Mouse (Mus musculus): ENCODE data around the gene Ddx6. TPM values are rescaled to one million over a fixed set of nuclear protein-coding genes. Genes with fewer than 3 reads are reported as not detected.

The Ddx6 gene
- polyA plus RNA-seq, 1 experiment, result 9.6 TPM

DNA sequence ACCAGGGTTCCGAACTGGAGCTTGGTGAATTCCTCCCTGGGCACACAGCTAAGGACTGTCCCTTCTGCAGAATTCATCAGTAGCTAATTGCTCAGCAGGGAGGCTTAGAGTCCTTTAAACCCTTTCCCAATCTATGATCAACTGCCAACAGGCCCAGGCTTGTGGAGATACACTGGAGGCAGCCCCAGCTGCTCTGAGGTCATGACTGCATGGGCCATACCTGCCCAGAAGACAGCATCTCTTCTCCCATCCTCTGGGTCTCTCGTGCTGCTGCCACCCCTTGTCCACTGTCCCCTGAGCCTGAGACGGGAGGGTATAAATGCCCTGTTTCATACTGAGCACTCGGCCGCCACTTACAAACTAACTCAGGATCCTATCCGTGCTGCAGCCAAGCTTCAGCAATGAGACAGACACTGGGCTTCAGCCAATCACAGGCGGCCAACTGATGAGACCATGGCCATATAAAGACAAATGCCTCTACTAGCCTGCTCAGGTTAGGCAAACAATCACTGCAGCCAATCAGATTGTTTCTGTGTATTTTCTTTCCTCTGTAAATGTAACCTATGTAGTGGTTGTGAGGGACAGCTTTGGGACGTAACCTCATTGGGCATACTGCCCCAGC lies 17.9 kb upstream of the Ddx6 start:
- Histone ChIP-seq H3K27me3 (ENCODE audit: control insufficient read depth, insufficient read depth, low read length) (no peaks in the 10 kb centered on the region), H3K4me1 (ENCODE audit: control insufficient read depth, insufficient read depth, insufficient read length, low read length) (peaks cover 3% of the 10 kb centered on the region; the same call in 1 of the 2 replicates), H3K4me3 (ENCODE audit: low read depth, low read length) (no peak overlapping the region), H3K27ac (ENCODE audit: insufficient read depth, low read depth, low read length) (no peak overlapping the region), H3K36me3 (ENCODE audit: control insufficient read depth, insufficient read depth, low read length) (no peaks in the 10 kb centered on the region)
- no peak for TF ChIP-seq POLR2A (IDR thresholded peaks at IDR 0.05; ENCODE audit: low read depth, low read length)
- no peak for TF ChIP-seq CTCF (IDR thresholded peaks at IDR 0.05; ENCODE audit: extremely low read depth, insufficient read length, insufficient replicate concordance, low read depth, low read length)
- WGBS, result 82% methylated on average over 8 of the region's 8 CpGs

DNA sequence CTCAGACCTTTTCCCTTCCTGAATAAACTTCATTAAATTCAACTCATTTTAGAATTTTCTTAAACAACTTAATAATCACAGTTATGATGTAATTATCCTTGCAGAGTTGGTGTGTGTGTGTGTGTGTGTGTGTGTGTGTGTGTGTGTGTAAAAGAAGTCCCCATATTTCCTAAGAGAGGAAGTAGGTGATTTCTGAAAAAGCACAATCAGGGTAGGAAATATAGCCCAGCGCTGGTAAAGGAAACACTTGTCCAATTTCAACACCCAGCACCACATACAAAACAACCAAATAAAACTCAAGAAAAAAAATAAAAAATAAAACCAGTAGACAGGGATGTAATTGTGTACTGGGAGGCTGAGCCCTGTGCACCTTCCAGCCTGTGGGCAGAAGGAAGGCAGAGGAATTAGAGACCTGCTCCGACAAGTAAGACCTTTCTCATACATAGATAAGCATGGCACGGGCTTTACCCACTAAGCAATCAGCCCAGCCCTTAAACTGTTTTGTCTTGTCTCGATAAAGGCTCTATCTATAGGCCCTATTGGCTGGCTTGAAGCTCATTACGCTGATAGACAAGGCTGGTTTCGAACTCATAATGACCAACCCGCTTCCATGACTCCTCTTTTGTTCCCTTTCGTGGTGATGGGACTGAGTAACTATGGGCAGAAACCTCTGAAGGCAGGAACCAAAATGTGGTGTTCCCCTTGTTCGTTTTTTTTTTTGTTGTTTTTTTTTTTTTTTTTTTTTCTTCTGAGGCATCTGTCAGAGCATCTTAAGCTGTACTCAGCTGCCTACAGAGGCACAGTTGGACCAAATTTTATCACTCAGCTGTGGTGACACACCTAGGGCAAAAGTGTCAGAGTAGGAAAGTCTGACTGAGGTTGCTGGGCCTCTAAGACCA lies 17.2 kb upstream of the Ddx6 start:
- no peaks in the 10 kb centered on the region for H3K36me3 ChIP-seq (ENCODE audit: control insufficient read depth, insufficient read depth, low read length)
- H3K27me3 ChIP-seq (ENCODE audit: control insufficient read depth, insufficient read depth, low read length), result no peaks in the 10 kb centered on the region
- no peak overlapping the region for H3K4me3 ChIP-seq (ENCODE audit: low read depth, low read length)
- 72% methylated on average over 9 of the region's 9 CpGs for WGBS
- TF ChIP-seq CTCF (IDR thresholded peaks at IDR 0.05; ENCODE audit: extremely low read depth, insufficient read length, insufficient replicate concordance, low read depth, low read length), result no peak
- TF ChIP-seq POLR2A (IDR thresholded peaks at IDR 0.05; ENCODE audit: low read depth, low read length), result no peak
- no peak overlapping the region for H3K27ac ChIP-seq (ENCODE audit: insufficient read depth, low read depth, low read length)
- peaks cover 3% of the 10 kb centered on the region; the same call in 1 of the 2 replicates for H3K4me1 ChIP-seq (ENCODE audit: control insufficient read depth, insufficient read depth, insufficient read length, low read length)

DNA sequence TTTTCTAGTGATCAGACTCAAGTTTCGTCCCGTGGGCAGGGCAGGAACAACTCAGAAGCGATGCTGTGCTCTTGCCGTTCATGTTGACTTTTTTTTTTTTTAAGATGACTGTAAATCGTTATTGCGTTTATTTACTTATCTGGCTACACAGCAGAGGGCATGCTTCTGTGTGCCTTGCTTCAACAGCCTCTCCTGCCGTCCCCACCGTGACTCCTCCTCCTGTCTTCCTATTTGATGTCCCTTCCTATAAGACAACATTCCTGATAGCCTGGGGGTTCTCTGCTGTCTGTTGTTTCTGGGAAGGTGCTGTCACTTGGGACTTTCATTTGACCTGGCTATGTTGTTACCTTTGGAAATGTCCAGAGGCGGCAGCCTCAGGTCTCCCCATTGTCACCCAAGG lies 16.1 kb upstream of the Ddx6 start:
- no peak for TF ChIP-seq CTCF (IDR thresholded peaks at IDR 0.05; ENCODE audit: extremely low read depth, insufficient read length, insufficient replicate concordance, low read depth, low read length)
- TF ChIP-seq POLR2A (IDR thresholded peaks at IDR 0.05; ENCODE audit: low read depth, low read length), result no peak
- Histone ChIP-seq H3K27ac (ENCODE audit: insufficient read depth, low read depth, low read length) (0 out of 2 replicates have a peak overlapping the region, but pooled peaks have one; percentile 7), H3K36me3 (ENCODE audit: control insufficient read depth, insufficient read depth, low read length) (no peaks in the 10 kb centered on the region), H3K27me3 (ENCODE audit: control insufficient read depth, insufficient read depth, low read length) (no peaks in the 10 kb centered on the region), H3K4me3 (ENCODE audit: low read depth, low read length) (no peak overlapping the region), H3K4me1 (ENCODE audit: control insufficient read depth, insufficient read depth, insufficient read length, low read length) (peaks cover 3% of the 10 kb centered on the region; the same call in 1 of the 2 replicates)
- WGBS, result 28% methylated on average over 9 of the region's 9 CpGs

DNA sequence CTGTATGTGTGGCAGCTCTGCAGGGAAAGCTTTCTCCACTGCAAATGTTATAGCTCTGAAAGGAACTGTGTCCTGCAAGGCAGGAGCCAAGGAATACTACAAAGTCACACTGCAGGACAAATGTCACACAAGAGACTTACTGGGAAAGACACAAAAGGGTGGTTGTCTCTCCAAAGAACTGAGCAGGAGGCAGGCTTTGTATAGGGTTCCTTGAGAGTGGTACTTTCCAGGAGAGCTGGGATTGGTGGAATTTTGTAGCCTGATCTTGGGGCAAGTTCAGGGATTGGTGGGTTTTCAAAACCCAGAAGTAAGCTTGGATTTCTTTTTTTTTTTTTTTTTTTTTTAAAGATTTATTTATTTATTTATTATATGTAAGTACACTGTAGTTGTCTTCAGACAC lies 15.6 kb upstream of the Ddx6 start:
- TF ChIP-seq CTCF (IDR thresholded peaks at IDR 0.05; ENCODE audit: extremely low read depth, insufficient read length, insufficient replicate concordance, low read depth, low read length), result no peak
- no peak for TF ChIP-seq POLR2A (IDR thresholded peaks at IDR 0.05; ENCODE audit: low read depth, low read length)
- peaks cover 3% of the 10 kb centered on the region; the same call in 1 of the 2 replicates for H3K4me1 ChIP-seq (ENCODE audit: control insufficient read depth, insufficient read depth, insufficient read length, low read length)
- H3K27ac ChIP-seq (ENCODE audit: insufficient read depth, low read depth, low read length), result 0 out of 2 replicates have a peak overlapping the region, but pooled peaks have one; percentile 7
- H3K36me3 ChIP-seq (ENCODE audit: control insufficient read depth, insufficient read depth, low read length), result no peaks in the 10 kb centered on the region
- no peak overlapping the region for H3K4me3 ChIP-seq (ENCODE audit: low read depth, low read length)
- H3K27me3 ChIP-seq (ENCODE audit: control insufficient read depth, insufficient read depth, low read length), result no peaks in the 10 kb centered on the region

DNA sequence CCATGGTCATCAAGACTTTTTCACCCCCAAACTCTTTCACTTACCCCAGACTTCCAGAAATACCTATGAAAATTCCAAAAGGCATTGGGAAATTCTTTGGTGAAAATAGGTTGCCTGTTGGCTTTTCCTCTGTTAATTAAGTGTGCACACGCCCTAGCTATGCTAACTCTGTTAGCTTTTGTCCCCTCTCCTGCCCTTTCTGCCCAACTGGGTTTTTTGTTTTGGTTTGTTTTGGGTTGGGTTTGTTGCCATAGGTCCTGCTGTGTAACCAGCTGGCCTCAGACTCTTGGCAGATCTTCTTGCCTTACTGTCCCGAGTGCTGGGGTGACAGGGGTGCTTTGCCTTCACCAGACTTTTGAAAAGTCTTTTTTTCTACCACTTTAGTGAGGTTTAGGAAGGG lies 13.7 kb upstream of the Ddx6 start:
- Histone ChIP-seq H3K36me3 (ENCODE audit: control insufficient read depth, insufficient read depth, low read length) (no peaks in the 10 kb centered on the region), H3K4me3 (ENCODE audit: low read depth, low read length) (no peak overlapping the region), H3K27ac (ENCODE audit: insufficient read depth, low read depth, low read length) (peak overlapping the region; percentile 53; the same call in 1 of the 2 replicates), H3K4me1 (ENCODE audit: control insufficient read depth, insufficient read depth, insufficient read length, low read length) (peaks cover 7% of the 10 kb centered on the region; the same call in 1 of the 2 replicates), H3K27me3 (ENCODE audit: control insufficient read depth, insufficient read depth, low read length) (no peaks in the 10 kb centered on the region)
- no peak for TF ChIP-seq POLR2A (IDR thresholded peaks at IDR 0.05; ENCODE audit: low read depth, low read length)
- no peak for TF ChIP-seq CTCF (IDR thresholded peaks at IDR 0.05; ENCODE audit: extremely low read depth, insufficient read length, insufficient replicate concordance, low read depth, low read length)
- WGBS, result 14% methylated on average over 2 of the region's 2 CpGs

DNA sequence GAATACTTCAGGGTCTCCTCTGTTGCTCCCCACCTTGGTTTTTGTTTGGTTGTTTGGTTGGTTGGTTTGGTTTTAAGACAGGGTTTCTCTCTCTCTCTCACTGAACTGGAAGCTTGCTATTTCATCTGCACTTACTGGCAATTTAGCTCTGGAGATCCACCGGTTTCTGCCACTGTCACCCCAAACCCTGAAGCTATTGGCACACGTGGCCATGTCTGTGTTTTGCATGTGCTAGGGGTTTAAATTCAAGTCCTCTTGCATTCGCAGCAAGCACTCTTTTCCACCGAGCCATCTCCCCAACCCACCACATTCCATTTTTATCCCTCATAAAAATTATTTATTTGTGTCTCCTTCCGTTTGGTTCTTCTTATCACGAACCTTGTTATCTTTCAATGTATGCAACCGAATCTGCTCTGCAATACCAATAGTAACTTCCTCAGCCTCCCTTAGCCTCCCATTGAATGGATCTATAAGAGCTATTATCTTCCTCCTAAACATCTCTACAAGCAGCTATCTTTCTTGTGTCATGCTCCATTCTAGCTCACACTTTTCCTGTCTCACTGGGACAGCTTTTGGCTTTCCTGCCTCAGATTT lies 13.0 kb upstream of the Ddx6 start:
- WGBS, result 42% methylated on average over 7 of the region's 7 CpGs
- TF ChIP-seq POLR2A (IDR thresholded peaks at IDR 0.05; ENCODE audit: low read depth, low read length) (no peak), CTCF (IDR thresholded peaks at IDR 0.05; ENCODE audit: extremely low read depth, insufficient read length, insufficient replicate concordance, low read depth, low read length) (no peak)
- no peaks in the 10 kb centered on the region for H3K27me3 ChIP-seq (ENCODE audit: control insufficient read depth, insufficient read depth, low read length)
- H3K4me3 ChIP-seq (ENCODE audit: low read depth, low read length), result no peak overlapping the region
- H3K36me3 ChIP-seq (ENCODE audit: control insufficient read depth, insufficient read depth, low read length), result no peaks in the 10 kb centered on the region
- no peak overlapping the region for H3K27ac ChIP-seq (ENCODE audit: insufficient read depth, low read depth, low read length)
- H3K4me1 ChIP-seq (ENCODE audit: control insufficient read depth, insufficient read depth, insufficient read length, low read length), result peaks cover 7% of the 10 kb centered on the region; the same call in 1 of the 2 replicates
